ENCODE assay signal across 10 mouse cellular contexts in genomic region chr1:134095721-134096120, GRCm38 (mm10). TPM values are rescaled to one million over a fixed set of nuclear protein-coding genes. Genes with fewer than 3 reads are reported as not detected.
DNase-seq lines count a peak whose midpoint lies in the region; ATAC-seq and TF ChIP-seq lines count a peak whose summit lies in the region.
"Had no signal": no experiment of that assay in that cellular context is flagged by ENCODE, and none has a peak within 500 bp of the region (broad histone marks: within the 10 kb centered on the region; RNA-seq: fewer than 3 reads in every experiment).

No protein-coding gene starts in this region.

- intact Hi-C loops in heart, adult 2 months (cut with DNase I), result no loop called here

- H3K4me3 ChIP-seq in heart, adult 2 months, result no peak overlapping the region
- no peak overlapping the region for H3K4me3 ChIP-seq in heart, embryonic 11.5 days (ENCODE audit: low read depth, low read length)
- H3K4me3 ChIP-seq in neural tube, embryonic 11.5 days (ENCODE audit: low read depth, low read length), result no peak overlapping the region
- no peak overlapping the region for H3K4me3 ChIP-seq in limb, embryonic 12.5 days (replicated peaks)
- H3K4me3 ChIP-seq in stomach, embryonic 16.5 days (replicated peaks; ENCODE audit: low read length), result no peak overlapping the region

- H3K27ac ChIP-seq in heart, adult 2 months, result peak overlapping the region; percentile 98
- H3K27ac ChIP-seq in heart, embryonic 11.5 days (ENCODE audit: low read depth, low read length), result no peak overlapping the region
- peak overlapping the region; percentile 68; the same call in 1 of the 2 replicates for H3K27ac ChIP-seq in neural tube, embryonic 11.5 days (ENCODE audit: low read depth, low read length)
- 0 out of 2 replicates have a peak overlapping the region, but pooled peaks have one; percentile 64 for H3K27ac ChIP-seq in limb, embryonic 12.5 days
- H3K27ac ChIP-seq in stomach, embryonic 16.5 days (ENCODE audit: low read length), result peak overlapping the region; percentile 98

- peak overlapping the region; percentile 20 for H3K9ac ChIP-seq in heart, adult 2 months (ENCODE audit: low read depth, low read length)
- H3K9ac ChIP-seq in heart, embryonic 11.5 days (ENCODE audit: low read depth, low read length), result no peak overlapping the region
- no peak overlapping the region; the same call in 1 of the 2 replicates for H3K9ac ChIP-seq in neural tube, embryonic 11.5 days (ENCODE audit: low read length)
- no peak overlapping the region for H3K9ac ChIP-seq in limb, embryonic 12.5 days (replicated peaks)
- peak overlapping the region; percentile 59 for H3K9ac ChIP-seq in stomach, embryonic 16.5 days (ENCODE audit: low read length)

- no peak for TF ChIP-seq POLR2A in heart, adult 2 months (IDR thresholded peaks at IDR 0.05; ENCODE audit: insufficient read depth, low read depth, low read length)

- WGBS in heart, adult 2 months, result 71% methylated on average over 4 of the region's 4 CpGs
- WGBS in heart, embryonic 11.5 days (ENCODE audit: insufficient replicate concordance), result 80% methylated on average over 4 of the region's 4 CpGs
- WGBS in neural tube, embryonic 11.5 days, result 90% methylated on average over 4 of the region's 4 CpGs
- 90% methylated on average over 4 of the region's 4 CpGs for WGBS in limb, embryonic 12.5 days
- whole genome bisulfite sequencing in stomach, embryonic 16.5 days, result 71% methylated on average over 4 of the region's 4 CpGs

- no peak for TF ChIP-seq CTCF in heart, adult 2 months (IDR thresholded peaks at IDR 0.05)

- peaks cover 2% of the 10 kb centered on the region; the same call in 1 of the 2 replicates for H3K36me3 ChIP-seq in heart, adult 2 months (ENCODE audit: control insufficient read depth, insufficient read depth, low read length)
- H3K36me3 ChIP-seq in heart, embryonic 11.5 days (ENCODE audit: control insufficient read depth, insufficient read depth, low read length), result no peaks in the 10 kb centered on the region
- H3K36me3 ChIP-seq in neural tube, embryonic 11.5 days (ENCODE audit: control insufficient read depth, insufficient read depth, low read length), result no peaks in the 10 kb centered on the region
- no peaks in the 10 kb centered on the region for H3K36me3 ChIP-seq in limb, embryonic 12.5 days
- no peaks in the 10 kb centered on the region for H3K36me3 ChIP-seq in stomach, embryonic 16.5 days (ENCODE audit: control insufficient read depth, insufficient read depth, low read length)

- no peaks in the 10 kb centered on the region for H3K9me3 ChIP-seq in heart, embryonic 11.5 days (replicated peaks; ENCODE audit: control insufficient read depth, low read length)
- no peaks in the 10 kb centered on the region for H3K9me3 ChIP-seq in neural tube, embryonic 11.5 days (ENCODE audit: control insufficient read depth, low read length)
- no peaks in the 10 kb centered on the region for H3K9me3 ChIP-seq in limb, embryonic 12.5 days
- no peaks in the 10 kb centered on the region for H3K9me3 ChIP-seq in stomach, embryonic 16.5 days (replicated peaks; ENCODE audit: control insufficient read depth, low read length)

- no peak for DNase-seq in heart, adult 2 months
- no peak for DNase-seq in neural tube, embryonic 11.5 days (ENCODE audit: low spot score)
- DNase-seq in neural tube, embryonic 10.5 days (ENCODE audit: extremely low spot score, low spot score), result no peak
- no peak for DNase-seq in cerebellum, postnatal 10 days
- no peak for DNase-seq in kidney, adult 18-20 months
- DNase-seq: gastrocnemius, postnatal 36 days had no signal

- no peak for ATAC-seq in heart, embryonic 11.5 days (replicated peaks; ENCODE audit: insufficient number of reproducible peaks, low FRiP score, low TSS enrichment)
- ATAC-seq in neural tube, embryonic 11.5 days (ENCODE audit: insufficient read depth, low FRiP score, low TSS enrichment), result no peak
- ATAC-seq in limb, embryonic 12.5 days (ENCODE audit: insufficient number of reproducible peaks, insufficient read depth, low FRiP score, low TSS enrichment, low read depth), result no peak
- ATAC-seq in stomach, embryonic 16.5 days (ENCODE audit: insufficient read depth, low FRiP score), result no peak

- TF ChIP-seq EP300 in heart, adult 2 months (IDR thresholded peaks at IDR 0.05; ENCODE audit: insufficient read depth, low read depth, low read length), result no peak

- H3K79me2 ChIP-seq in heart, adult 2 months (replicated peaks; ENCODE audit: control insufficient read depth, insufficient read depth, low read length), result no peaks in the 10 kb centered on the region

- peaks cover 56% of the 10 kb centered on the region for H3K4me1 ChIP-seq in heart, adult 2 months (ENCODE audit: control insufficient read depth, insufficient read depth, low read length)
- H3K4me1 ChIP-seq in heart, embryonic 11.5 days (ENCODE audit: control insufficient read depth, insufficient read depth, low read length), result peaks cover 62% of the 10 kb centered on the region
- H3K4me1 ChIP-seq in neural tube, embryonic 11.5 days (ENCODE audit: control insufficient read depth, insufficient read depth, low read length), result peaks cover 22% of the 10 kb centered on the region
- peaks cover 52% of the 10 kb centered on the region for H3K4me1 ChIP-seq in limb, embryonic 12.5 days (replicated peaks)
- H3K4me1 ChIP-seq in stomach, embryonic 16.5 days (ENCODE audit: control insufficient read depth, insufficient read depth, low read length), result peaks cover 79% of the 10 kb centered on the region

- H3K4me2 ChIP-seq in heart, embryonic 11.5 days, result no peak overlapping the region
- no peak overlapping the region for H3K4me2 ChIP-seq in neural tube, embryonic 11.5 days (ENCODE audit: low read depth)
- no peak overlapping the region for H3K4me2 ChIP-seq in limb, embryonic 12.5 days
- H3K4me2 ChIP-seq in stomach, embryonic 16.5 days (ENCODE audit: low read depth, low read length), result peak overlapping the region; percentile 28; the same call in 1 of the 2 replicates

- no peaks in the 10 kb centered on the region for H3K27me3 ChIP-seq in heart, adult 2 months (ENCODE audit: control insufficient read depth, insufficient read depth, low read length)
- no peaks in the 10 kb centered on the region for H3K27me3 ChIP-seq in heart, embryonic 11.5 days (ENCODE audit: control insufficient read depth, insufficient read depth, low read length)
- H3K27me3 ChIP-seq in neural tube, embryonic 11.5 days (ENCODE audit: control insufficient read depth, insufficient read depth, low read length), result no peaks in the 10 kb centered on the region
- H3K27me3 ChIP-seq in limb, embryonic 12.5 days, result no peaks in the 10 kb centered on the region
- H3K27me3 ChIP-seq in stomach, embryonic 16.5 days (ENCODE audit: control insufficient read depth, insufficient read depth, low read length), result no peaks in the 10 kb centered on the region

RNA-seq across cellular contexts. Expression of gene Chit1, which starts 15.3 kb away (rescaled TPM):
- not detected for total RNA-seq in heart, adult 2 months (2021)
- polyA plus RNA-seq in heart, adult 2 months (2012; rRNA removed), result 0.16 TPM in 1 of 2 replicates, not detected in the other
- 1.7 and 1.9 TPM in 2 replicates for polyA plus RNA-seq in heart, embryonic 11.5 days (2014; fragmentation: Nextera tagmentation; extraction: Ambion mirVana)
- polyA plus RNA-seq in neural tube, embryonic 11.5 days (2014; fragmentation: Nextera tagmentation; extraction: Ambion mirVana), result 0.15 TPM in 1 of 2 replicates, not detected in the other
- polyA plus RNA-seq in limb, embryonic 12.5 days (2016; fragmentation: Nextera tagmentation; extraction: Ambion mirVana), result not detected in 2 replicates
- polyA plus RNA-seq in stomach, embryonic 16.5 days (2015; fragmentation: Nextera tagmentation; extraction: Ambion mirVana), result 4.8 and 8.4 TPM in 2 replicates
- total RNA-seq: gastrocnemius, postnatal 36 days had no signal

RNA-seq across cellular contexts. Expression of gene Btg2, which starts 16.8 kb away (rescaled TPM):
- 10 to 100 TPM; 29.9 to 31.0 TPM for total RNA-seq in heart, adult 2 months (2021)
- 33.5 and 35.9 TPM in 2 replicates for polyA plus RNA-seq in heart, adult 2 months (2012; rRNA removed)
- 31.7 and 35.6 TPM in 2 replicates for polyA plus RNA-seq in heart, embryonic 11.5 days (2014; fragmentation: Nextera tagmentation; extraction: Ambion mirVana)
- polyA plus RNA-seq in neural tube, embryonic 11.5 days (2014; fragmentation: Nextera tagmentation; extraction: Ambion mirVana), result 97.9 and 110 TPM in 2 replicates
- polyA plus RNA-seq in limb, embryonic 12.5 days (2016; fragmentation: Nextera tagmentation; extraction: Ambion mirVana), result 26.7 and 28.1 TPM in 2 replicates
- polyA plus RNA-seq in stomach, embryonic 16.5 days (2015; fragmentation: Nextera tagmentation; extraction: Ambion mirVana), result 98.5 and 110 TPM in 2 replicates

RNA-seq across cellular contexts. Expression of gene Fmod, which starts 58.7 kb away (rescaled TPM):
- 1 to 10 TPM; 9.3 to 9.4 TPM for total RNA-seq in heart, adult 2 months (2021)
- polyA plus RNA-seq in heart, adult 2 months (2012; rRNA removed), result 14.5 and 17.0 TPM in 2 replicates
- 10.6 and 13.4 TPM in 2 replicates for polyA plus RNA-seq in heart, embryonic 11.5 days (2014; fragmentation: Nextera tagmentation; extraction: Ambion mirVana)
- 16.0 and 16.7 TPM in 2 replicates for polyA plus RNA-seq in neural tube, embryonic 11.5 days (2014; fragmentation: Nextera tagmentation; extraction: Ambion mirVana)
- polyA plus RNA-seq in limb, embryonic 12.5 days (2016; fragmentation: Nextera tagmentation; extraction: Ambion mirVana), result 12.6 and 14.8 TPM in 2 replicates
- 12.3 and 13.1 TPM in 2 replicates for polyA plus RNA-seq in stomach, embryonic 16.5 days (2015; fragmentation: Nextera tagmentation; extraction: Ambion mirVana)
- total RNA-seq: common myeloid progenitor, adult 5-6 weeks had no signal

Comparison
In these comparisons a context has a peak if more than half of its experiments do, and no peak if none do; other contexts are left out.
1. H3K9ac ChIP-seq: peak in heart, adult 2 months (single experiment) and stomach, embryonic 16.5 days (single experiment); none in heart, embryonic 11.5 days (single experiment), neural tube, embryonic 11.5 days (single experiment) and limb, embryonic 12.5 days (single experiment).